Comparison of ENCODE assay signal across 13 mouse cellular contexts in genomic region chr1:41890714-41891689, GRCm38 (mm10).
DNase-seq lines count a peak whose midpoint lies in the region; ATAC-seq lines count a peak whose summit lies in the region.
"Had no signal": no experiment of that assay in that cellular context is flagged by ENCODE, and none has a peak within 500 bp of the region (broad histone marks: within the 10 kb centered on the region; RNA-seq: fewer than 3 reads in every experiment).

No protein-coding gene starts in this region.

- no peak; the same call in 1 of the 2 replicates for ATAC-seq in embryonic facial prominence, embryonic 11.5 days (replicated peaks; ENCODE audit: insufficient number of reproducible peaks, low FRiP score, low TSS enrichment, low read depth)
- ATAC-seq in hindbrain, embryonic 11.5 days (ENCODE audit: low FRiP score), result peak; percentile 63
- peak; percentile 57; the same call in 1 of the 2 replicates for ATAC-seq in midbrain, embryonic 15.5 days (replicated peaks)
- ATAC-seq in intestine, embryonic 16.5 days, result no peak
- ATAC-seq: intestine, postnatal 0 days had no signal

- H3K9me3 ChIP-seq in embryonic facial prominence, embryonic 11.5 days (replicated peaks; ENCODE audit: control insufficient read depth, low read length), result no peaks in the 10 kb centered on the region
- no peaks in the 10 kb centered on the region for H3K9me3 ChIP-seq in hindbrain, embryonic 11.5 days (ENCODE audit: control insufficient read depth, low read length)
- no peaks in the 10 kb centered on the region for H3K9me3 ChIP-seq in midbrain, embryonic 15.5 days
- H3K9me3 ChIP-seq in intestine, embryonic 16.5 days (ENCODE audit: control insufficient read depth, low read length), result no peaks in the 10 kb centered on the region
- H3K9me3 ChIP-seq: heart, embryonic 10.5 days had no signal

- 31% methylated on average over 20 of the region's 20 CpGs for WGBS in embryonic facial prominence, embryonic 11.5 days
- WGBS in hindbrain, embryonic 11.5 days, result 21% methylated on average over 20 of the region's 20 CpGs
- 23% methylated on average over 19 of the region's 20 CpGs for WGBS in midbrain, embryonic 15.5 days
- 78% methylated on average over 20 of the region's 20 CpGs for WGBS in intestine, embryonic 16.5 days

- no peaks in the 10 kb centered on the region for H3K36me3 ChIP-seq in embryonic facial prominence, embryonic 11.5 days (replicated peaks; ENCODE audit: control insufficient read depth, insufficient read depth, low read depth, low read length)
- H3K36me3 ChIP-seq in hindbrain, embryonic 11.5 days (ENCODE audit: control insufficient read depth, insufficient read depth, low read length), result no peaks in the 10 kb centered on the region
- H3K36me3 ChIP-seq in midbrain, embryonic 15.5 days (replicated peaks), result no peaks in the 10 kb centered on the region
- H3K36me3 ChIP-seq in intestine, embryonic 16.5 days (ENCODE audit: control insufficient read depth, insufficient read depth, low read length), result no peaks in the 10 kb centered on the region
- H3K36me3 ChIP-seq: heart, embryonic 10.5 days had no signal

- H3K9ac ChIP-seq in embryonic facial prominence, embryonic 11.5 days (replicated peaks; ENCODE audit: low read length), result no peak overlapping the region; the same call in 1 of the 2 replicates
- peak overlapping the region; percentile 45; the same call in 1 of the 2 replicates for H3K9ac ChIP-seq in hindbrain, embryonic 11.5 days (ENCODE audit: low read depth, low read length)
- 0 out of 2 replicates have a peak overlapping the region, but pooled peaks have one; percentile 8 for H3K9ac ChIP-seq in midbrain, embryonic 15.5 days
- H3K9ac ChIP-seq in intestine, embryonic 16.5 days (ENCODE audit: low read depth, low read length), result no peak overlapping the region

- H3K4me1 ChIP-seq in embryonic facial prominence, embryonic 11.5 days (ENCODE audit: control insufficient read depth, insufficient read depth, low read length), result peaks cover 9% of the 10 kb centered on the region
- 0 out of 2 replicates have a peak, but pooled peaks cover 4% of the 10 kb centered on the region for H3K4me1 ChIP-seq in hindbrain, embryonic 11.5 days (replicated peaks; ENCODE audit: control insufficient read depth, insufficient read depth, low read length)
- H3K4me1 ChIP-seq in midbrain, embryonic 15.5 days, result peaks cover 20% of the 10 kb centered on the region
- peaks cover 4% of the 10 kb centered on the region; the same call in 1 of the 2 replicates for H3K4me1 ChIP-seq in intestine, embryonic 16.5 days (ENCODE audit: control insufficient read depth, insufficient read depth, low read length)

- 0 out of 2 replicates have a peak overlapping the region, but pooled peaks have one; percentile 20 for H3K27ac ChIP-seq in embryonic facial prominence, embryonic 11.5 days (replicated peaks; ENCODE audit: low read depth, low read length)
- peak overlapping the region; percentile 84 for H3K27ac ChIP-seq in hindbrain, embryonic 11.5 days (ENCODE audit: low read depth, low read length)
- H3K27ac ChIP-seq in midbrain, embryonic 15.5 days, result 0 out of 2 replicates have a peak overlapping the region, but pooled peaks have one; percentile 17
- H3K27ac ChIP-seq in intestine, embryonic 16.5 days (ENCODE audit: low read length), result no peak overlapping the region
- H3K27ac ChIP-seq: heart, embryonic 10.5 days had no signal

- no peaks in the 10 kb centered on the region for H3K27me3 ChIP-seq in embryonic facial prominence, embryonic 11.5 days (ENCODE audit: control insufficient read depth, insufficient read depth, low read length)
- H3K27me3 ChIP-seq in hindbrain, embryonic 11.5 days (ENCODE audit: control insufficient read depth, insufficient read depth, low read length), result no peaks in the 10 kb centered on the region
- no peaks in the 10 kb centered on the region for H3K27me3 ChIP-seq in midbrain, embryonic 15.5 days (replicated peaks)
- no peaks in the 10 kb centered on the region; the same call in 1 of the 2 replicates for H3K27me3 ChIP-seq in intestine, embryonic 16.5 days (replicated peaks; ENCODE audit: control insufficient read depth, insufficient read depth, low read length)

- peak overlapping the region; percentile 7; the same call in 1 of the 2 replicates for H3K4me2 ChIP-seq in embryonic facial prominence, embryonic 11.5 days (ENCODE audit: low read depth, low read length)
- H3K4me2 ChIP-seq in hindbrain, embryonic 11.5 days (replicated peaks; ENCODE audit: low read depth, low read length), result peak overlapping the region; percentile 29
- peak overlapping the region; percentile 41 for H3K4me2 ChIP-seq in midbrain, embryonic 15.5 days
- H3K4me2 ChIP-seq in intestine, embryonic 16.5 days (ENCODE audit: low read depth, low read length), result no peak overlapping the region

- no peak overlapping the region for H3K4me3 ChIP-seq in embryonic facial prominence, embryonic 11.5 days (ENCODE audit: low read depth, low read length)
- H3K4me3 ChIP-seq in hindbrain, embryonic 11.5 days (ENCODE audit: low read depth, low read length), result 0 out of 2 replicates have a peak overlapping the region, but pooled peaks have one; percentile 14
- 0 out of 2 replicates have a peak overlapping the region, but pooled peaks have one; percentile 4 for H3K4me3 ChIP-seq in midbrain, embryonic 15.5 days
- H3K4me3 ChIP-seq in intestine, embryonic 16.5 days (ENCODE audit: low read length), result no peak overlapping the region
- H3K4me3 ChIP-seq: heart, embryonic 10.5 days had no signal

- peak; percentile 15 for DNase-seq in Muller cell, postnatal 12 days (ENCODE audit: inconsistent ontology term)
- peak; percentile 50 for DNase-seq in embryonic facial prominence, embryonic 11.5 days (ENCODE audit: low spot score)
- peak; percentile 64 for DNase-seq in hindbrain, embryonic 11.5 days (ENCODE audit: low spot score)
- no peak for DNase-seq in cerebellum, adult 8-10 months
- no peak for DNase-seq in urinary bladder, adult 18-20 months (ENCODE audit: low spot score in 2 of 2)
- DNase-seq in urinary bladder, postnatal 36 days (ENCODE audit: low spot score in 2 of 2), result no peak
- DNase-seq: adrenal gland, postnatal 10 days; cerebellum, adult 18-20 months; lung, postnatal 36 days had no signal

Comparison
In these comparisons a context has a peak if more than half of its experiments do, and no peak if none do; other contexts are left out.
1. DNase-seq: peak in Muller cell, postnatal 12 days (single experiment), embryonic facial prominence, embryonic 11.5 days (single experiment) and hindbrain, embryonic 11.5 days (single experiment); none in cerebellum, adult 8-10 months (single experiment), urinary bladder, adult 18-20 months (0 of 2) and urinary bladder, postnatal 36 days (0 of 2).
2. ATAC-seq: peak in hindbrain, embryonic 11.5 days (single experiment) and midbrain, embryonic 15.5 days (single experiment); none in embryonic facial prominence, embryonic 11.5 days (single experiment) and intestine, embryonic 16.5 days (single experiment).
3. H3K4me3 ChIP-seq: peak in hindbrain, embryonic 11.5 days (single experiment) and midbrain, embryonic 15.5 days (single experiment); none in embryonic facial prominence, embryonic 11.5 days (single experiment) and intestine, embryonic 16.5 days (single experiment).
4. H3K9ac ChIP-seq: peak in hindbrain, embryonic 11.5 days (single experiment) and midbrain, embryonic 15.5 days (single experiment); none in embryonic facial prominence, embryonic 11.5 days (single experiment) and intestine, embryonic 16.5 days (single experiment).